In the genomic region with DNA sequence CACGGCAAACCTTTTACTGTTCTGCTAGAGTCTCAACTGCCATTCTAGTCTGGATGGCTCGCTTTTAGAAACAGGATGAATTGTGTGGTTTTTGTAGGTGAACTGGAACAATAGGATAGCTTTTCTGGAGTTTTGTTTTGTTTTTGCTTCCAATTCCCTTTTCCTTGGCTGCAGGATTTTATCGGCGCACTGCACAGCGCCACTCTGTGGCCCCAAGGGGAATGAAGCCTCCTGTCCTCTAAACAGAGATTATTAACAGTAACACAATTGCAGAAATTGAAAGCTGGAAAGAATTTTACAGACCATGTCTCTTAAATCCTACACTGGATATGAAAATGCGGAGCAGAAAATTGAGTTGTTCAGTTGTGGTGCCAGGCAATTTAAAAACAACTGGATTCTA, we compare ENCODE assay signal across 8 mouse cellular contexts. TPM values are rescaled to one million over a fixed set of nuclear protein-coding genes. Genes with fewer than 3 reads are reported as not detected.
DNase-seq lines count a peak whose midpoint lies in the region; ATAC-seq and TF ChIP-seq lines count a peak whose summit lies in the region.
"Had no signal": no experiment of that assay in that cellular context is flagged by ENCODE, and none has a peak within 500 bp of the region (broad histone marks: within the 10 kb centered on the region; RNA-seq: fewer than 3 reads in every experiment).

No protein-coding gene starts in this region.

- H3K27me3 ChIP-seq in intestine, postnatal 0 days (replicated peaks; ENCODE audit: control insufficient read depth, insufficient read depth, low read length) = 0 out of 2 replicates have a peak, but pooled peaks cover 3% of the 10 kb centered on the region
- no peaks in the 10 kb centered on the region for H3K27me3 ChIP-seq in intestine, embryonic 16.5 days (replicated peaks; ENCODE audit: control insufficient read depth, insufficient read depth, low read length)
- no peaks in the 10 kb centered on the region for H3K27me3 ChIP-seq in forebrain, embryonic 15.5 days

- DNase-seq in right cerebral cortex, postnatal 4 days = peak; percentile 20
- DNase-seq in right cerebral cortex, postnatal 25 days = no peak
- DNase-seq in cerebellum, postnatal 14 days = peak; percentile 60 to 65

- WGBS in intestine, postnatal 0 days = 38% methylated on average over 6 of the region's 6 CpGs
- WGBS in intestine, embryonic 16.5 days = 39% methylated on average over 6 of the region's 6 CpGs
- 29% methylated on average over 6 of the region's 6 CpGs for WGBS in forebrain, embryonic 15.5 days

- TF ChIP-seq CTCF in intestine, postnatal 0 days (IDR thresholded peaks at IDR 0.05; ENCODE audit: low read depth) = peak; percentile 73

- no peak overlapping the region for H3K4me3 ChIP-seq in intestine, postnatal 0 days (ENCODE audit: low read depth, low read length)
- no peak overlapping the region for H3K4me3 ChIP-seq in intestine, embryonic 16.5 days (ENCODE audit: low read length)
- H3K4me3 ChIP-seq in forebrain, embryonic 15.5 days = no peak overlapping the region
- H3K4me3 ChIP-seq: midbrain, embryonic 12.5 days had no signal

- H3K27ac ChIP-seq in intestine, postnatal 0 days (ENCODE audit: low read depth, low read length) = no peak overlapping the region
- H3K27ac ChIP-seq in intestine, embryonic 16.5 days (ENCODE audit: low read length) = no peak overlapping the region
- H3K27ac ChIP-seq in forebrain, embryonic 15.5 days (replicated peaks) = no peak overlapping the region
- H3K27ac ChIP-seq: midbrain, embryonic 12.5 days had no signal

- ATAC-seq in intestine, postnatal 0 days = no peak
- no peak for ATAC-seq in intestine, embryonic 16.5 days
- ATAC-seq in erythroid progenitor cell, adult 5-6 weeks (replicated peaks; ENCODE audit: low FRiP score, poor library complexity, severe bottlenecking) = no peak
- ATAC-seq in forebrain, embryonic 15.5 days (replicated peaks) = no peak

- H3K4me2 ChIP-seq in intestine, postnatal 0 days (replicated peaks; ENCODE audit: low read depth) = no peak overlapping the region
- H3K4me2 ChIP-seq in intestine, embryonic 16.5 days (ENCODE audit: low read depth, low read length) = no peak overlapping the region
- H3K4me2 ChIP-seq in forebrain, embryonic 15.5 days (replicated peaks) = no peak overlapping the region
- H3K4me2 ChIP-seq: midbrain, embryonic 12.5 days had no signal

- no peak overlapping the region for H3K9ac ChIP-seq in intestine, postnatal 0 days (ENCODE audit: low read depth, low read length)
- H3K9ac ChIP-seq in intestine, embryonic 16.5 days (ENCODE audit: low read depth, low read length) = no peak overlapping the region
- no peak overlapping the region for H3K9ac ChIP-seq in forebrain, embryonic 15.5 days (replicated peaks)
- H3K9ac ChIP-seq: midbrain, embryonic 12.5 days had no signal

- H3K4me1 ChIP-seq in intestine, postnatal 0 days (replicated peaks; ENCODE audit: control insufficient read depth, insufficient read depth, low read length) = no peaks in the 10 kb centered on the region
- no peaks in the 10 kb centered on the region for H3K4me1 ChIP-seq in intestine, embryonic 16.5 days (ENCODE audit: control insufficient read depth, insufficient read depth, low read length)
- H3K4me1 ChIP-seq in forebrain, embryonic 15.5 days = no peaks in the 10 kb centered on the region
- H3K4me1 ChIP-seq: midbrain, embryonic 12.5 days had no signal

- no peaks in the 10 kb centered on the region for H3K9me3 ChIP-seq in intestine, postnatal 0 days (ENCODE audit: control insufficient read depth)
- H3K9me3 ChIP-seq in intestine, embryonic 16.5 days (ENCODE audit: control insufficient read depth, low read length) = no peaks in the 10 kb centered on the region
- H3K9me3 ChIP-seq in forebrain, embryonic 15.5 days = no peaks in the 10 kb centered on the region
- H3K9me3 ChIP-seq: midbrain, embryonic 12.5 days had no signal

- H3K36me3 ChIP-seq in intestine, postnatal 0 days (ENCODE audit: control insufficient read depth, insufficient read depth) = no peaks in the 10 kb centered on the region
- no peaks in the 10 kb centered on the region for H3K36me3 ChIP-seq in intestine, embryonic 16.5 days (ENCODE audit: control insufficient read depth, insufficient read depth, low read length)
- no peaks in the 10 kb centered on the region for H3K36me3 ChIP-seq in forebrain, embryonic 15.5 days
- H3K36me3 ChIP-seq: midbrain, embryonic 12.5 days had no signal

RNA-seq across cellular contexts. Expression of a gene that starts 18.6 kb away (rescaled TPM):
- 0.14 TPM in 2 replicates for polyA plus RNA-seq in intestine, postnatal 0 days (2015; fragmentation: Nextera tagmentation; extraction: Ambion mirVana)
- polyA plus RNA-seq in intestine, embryonic 16.5 days (2015; fragmentation: Nextera tagmentation; extraction: Ambion mirVana) = 0.04 and 0.09 TPM in 2 replicates
- not detected in 2 replicates for total RNA-seq in erythroid progenitor cell, adult 5-6 weeks (2015; ENCODE audit: low replicate concordance)
- total RNA-seq in erythroid progenitor cell, adult 5-6 weeks (2017; ENCODE audit: low replicate concordance) = not detected in 2 replicates
- polyA plus RNA-seq in forebrain, embryonic 15.5 days (2015; fragmentation: Nextera tagmentation; extraction: Ambion mirVana) = 0.27 and 0.99 TPM in 2 replicates

RNA-seq across cellular contexts. Expression of a gene that starts 21.9 kb away (rescaled TPM):
- polyA plus RNA-seq in intestine, postnatal 0 days (2015; fragmentation: Nextera tagmentation; extraction: Ambion mirVana) = 0.07 TPM in 1 of 2 replicates, not detected in the other
- 0.09 and 0.18 TPM in 2 replicates for polyA plus RNA-seq in intestine, embryonic 16.5 days (2015; fragmentation: Nextera tagmentation; extraction: Ambion mirVana)
- total RNA-seq in erythroid progenitor cell, adult 5-6 weeks (2015; ENCODE audit: low replicate concordance) = not detected in 2 replicates
- 0.26 TPM in 1 of 2 replicates, not detected in the other for total RNA-seq in erythroid progenitor cell, adult 5-6 weeks (2017; ENCODE audit: low replicate concordance)
- polyA plus RNA-seq in forebrain, embryonic 15.5 days (2015; fragmentation: Nextera tagmentation; extraction: Ambion mirVana) = not detected in 2 replicates
- polyA plus RNA-seq: midbrain, embryonic 12.5 days had no signal
